Mouse (Mus musculus): Measurements from ENCODE around the gene Pex19. TPM values are rescaled to one million over a fixed set of nuclear protein-coding genes. Genes with fewer than 3 reads are reported as not detected.

The Pex19 gene
- total and polyA plus RNA-seq, 2 experiments from 2014 or later: 144 to 203 TPM

DNA sequence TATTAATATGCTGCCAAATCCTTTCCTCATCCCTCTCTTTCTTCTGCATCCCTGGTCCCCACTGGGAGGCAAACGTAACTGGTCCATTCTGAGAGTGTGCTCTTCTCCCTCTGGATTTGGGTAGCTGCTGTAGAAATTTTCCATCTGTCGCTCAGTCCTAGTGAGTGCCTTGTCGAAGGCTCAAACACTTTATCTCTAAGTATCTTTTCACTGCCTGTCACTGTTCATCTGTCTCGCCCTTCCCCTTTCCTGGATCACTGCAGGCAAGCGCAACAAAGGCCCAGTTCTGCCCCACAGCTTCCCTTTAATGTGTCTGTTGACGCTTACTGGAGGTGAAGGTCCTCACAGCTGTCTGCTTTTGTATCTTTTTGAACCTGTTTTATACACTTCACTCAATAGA lies 31.4 kb upstream of the Pex19 start:
- Histone ChIP-seq H3K27ac (no peak overlapping the region), H3K4me3 (ENCODE audit: low read length) (no peak overlapping the region), H3K9ac (replicated peaks; ENCODE audit: low read length) (no peak overlapping the region), H3K4me1 (ENCODE audit: insufficient read depth, low read length) (no peaks in the 10 kb centered on the region), H3K9me3 (ENCODE audit: low read length) (no peaks in the 10 kb centered on the region), H3K4me2 (ENCODE audit: low read depth, low read length) (no peak overlapping the region), H3K36me3 (ENCODE audit: insufficient read depth, low read length) (peaks cover 44% of the 10 kb centered on the region), H3K27me3 (ENCODE audit: insufficient read depth, low read length) (no peaks in the 10 kb centered on the region)
- 33% methylated on average over 6 of the region's 6 CpGs for WGBS
- ATAC-seq (0 out of 2 replicates have a peak, but pooled peaks have one; percentile 27), DNase-seq (ENCODE audit: low spot score) (no peak)
- TF ChIP-seq CTCF (IDR thresholded peaks at IDR 0.05; ENCODE audit: low read depth): no peak

DNA sequence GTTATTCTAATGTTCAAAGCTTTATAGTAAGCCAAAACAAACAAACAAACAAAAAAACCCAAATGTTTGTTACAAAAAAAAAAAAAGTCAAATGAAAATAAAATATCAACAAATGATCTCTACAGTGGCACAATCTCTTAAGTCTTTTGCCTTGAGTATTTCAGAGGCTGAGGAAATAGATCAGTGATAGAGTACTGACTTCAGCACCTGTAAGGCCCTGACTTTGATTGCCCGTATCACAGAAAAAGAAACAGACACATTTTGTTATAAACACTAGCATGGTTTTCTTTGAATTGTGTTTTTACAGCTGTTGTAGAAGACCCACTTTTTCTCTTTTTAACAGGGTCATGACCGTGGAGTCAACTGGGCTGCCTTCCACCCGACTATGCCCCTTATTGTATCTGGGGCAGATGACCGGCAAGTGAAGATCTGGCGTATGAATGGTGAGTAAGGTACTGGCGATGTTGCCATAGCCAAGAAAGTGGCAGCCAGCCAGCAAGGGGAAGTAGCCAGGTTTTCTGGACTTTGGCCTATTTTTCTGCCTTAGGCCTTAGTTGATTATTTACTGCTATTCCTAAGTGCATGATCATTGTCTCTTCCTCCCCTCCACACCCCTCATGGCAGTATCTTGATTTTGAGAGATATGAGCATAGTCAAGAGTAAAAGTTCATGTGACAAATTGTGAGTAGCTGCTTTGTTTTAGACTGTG lies 27.1 kb upstream of the Pex19 start:
- DNase-seq (ENCODE audit: low spot score) (no peak), ATAC-seq (no peak)
- no peak overlapping the region for H3K27ac ChIP-seq
- H3K27me3 ChIP-seq (ENCODE audit: insufficient read depth, low read length): no peaks in the 10 kb centered on the region
- WGBS: 61% methylated on average over 6 of the region's 6 CpGs
- no peak overlapping the region for H3K4me3 ChIP-seq (ENCODE audit: low read length)
- peaks cover 59% of the 10 kb centered on the region for H3K36me3 ChIP-seq (ENCODE audit: insufficient read depth, low read length)
- no peak overlapping the region for H3K4me2 ChIP-seq (ENCODE audit: low read depth, low read length)
- no peaks in the 10 kb centered on the region for H3K4me1 ChIP-seq (ENCODE audit: insufficient read depth, low read length)
- no peaks in the 10 kb centered on the region for H3K9me3 ChIP-seq (ENCODE audit: low read length)
- TF ChIP-seq CTCF (IDR thresholded peaks at IDR 0.05; ENCODE audit: low read depth): no peak
- no peak overlapping the region for H3K9ac ChIP-seq (replicated peaks; ENCODE audit: low read length)

DNA sequence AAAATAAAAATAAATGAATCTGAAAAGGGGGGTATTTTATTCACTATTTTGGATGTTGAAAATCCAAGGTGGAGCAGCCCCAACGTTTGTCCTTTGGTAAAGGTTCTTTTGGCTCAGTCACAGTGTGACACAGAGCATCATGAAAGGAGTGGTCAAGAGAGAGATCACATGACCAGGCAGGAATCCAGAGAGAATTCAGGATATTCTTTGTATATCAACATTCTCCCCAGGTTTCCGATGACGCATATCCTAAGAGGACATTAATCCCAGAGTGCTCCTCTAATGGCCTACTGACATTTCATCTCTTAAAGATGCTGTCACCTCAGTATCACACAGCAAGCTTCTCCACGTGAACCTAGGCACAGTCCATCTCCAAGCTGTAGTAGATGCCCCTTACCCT lies 22.9 kb upstream of the Pex19 start:
- H3K9ac ChIP-seq (replicated peaks; ENCODE audit: low read length): no peak overlapping the region
- H3K9me3 ChIP-seq (ENCODE audit: low read length): no peaks in the 10 kb centered on the region
- no peaks in the 10 kb centered on the region for H3K27me3 ChIP-seq (ENCODE audit: insufficient read depth, low read length)
- H3K4me1 ChIP-seq (ENCODE audit: insufficient read depth, low read length): no peaks in the 10 kb centered on the region
- H3K27ac ChIP-seq: no peak overlapping the region
- H3K4me3 ChIP-seq (ENCODE audit: low read length): no peak overlapping the region
- H3K36me3 ChIP-seq (ENCODE audit: insufficient read depth, low read length): peaks cover 78% of the 10 kb centered on the region
- WGBS: 85% methylated on average over 4 of the region's 4 CpGs
- no peak for TF ChIP-seq CTCF (IDR thresholded peaks at IDR 0.05; ENCODE audit: low read depth)
- DNase-seq (ENCODE audit: low spot score): no peak
- ATAC-seq: no peak
- H3K4me2 ChIP-seq (ENCODE audit: low read depth, low read length): no peak overlapping the region

GRCm38 (mm10) chr1:172105101-172105500 lies 21.5 kb upstream of the Pex19 start:
- WGBS: 75% methylated on average over 11 of the region's 11 CpGs
- H3K9me3 ChIP-seq (ENCODE audit: low read length): no peaks in the 10 kb centered on the region

DNA sequence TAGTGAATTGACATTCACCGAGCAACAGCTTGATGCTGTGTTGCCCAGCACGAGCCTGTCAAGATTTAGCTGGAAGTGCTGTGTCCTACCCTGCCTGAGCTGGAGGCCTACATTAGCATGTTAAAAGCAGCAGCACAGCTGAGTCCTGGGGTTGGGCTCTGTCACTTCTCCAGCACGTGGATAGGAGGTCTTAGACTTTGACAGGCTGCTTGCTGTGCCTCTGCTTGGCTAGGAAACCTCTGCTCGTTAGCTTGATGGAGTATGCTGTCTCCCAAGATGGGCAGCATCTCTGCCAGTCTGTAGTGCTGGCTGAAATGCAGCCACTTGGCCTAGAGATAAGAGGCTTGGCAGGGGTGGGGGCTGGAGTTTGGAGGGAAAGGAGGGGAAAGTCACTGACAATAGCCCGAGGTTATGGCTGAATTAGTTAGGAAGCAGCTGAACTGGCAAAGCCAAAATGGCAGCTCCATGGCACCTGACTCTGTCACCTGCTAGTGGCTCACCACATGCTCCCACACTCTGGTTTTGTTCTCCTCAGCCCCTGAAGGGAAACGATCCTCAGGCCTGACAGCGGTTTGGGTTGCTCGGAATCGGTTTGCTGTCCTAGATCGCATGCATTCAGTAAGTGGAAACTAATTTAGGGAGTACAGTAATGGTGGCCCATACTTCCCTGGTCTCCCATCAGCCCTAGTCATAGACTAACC lies 18.6 kb upstream of the Pex19 start:
- Histone ChIP-seq H3K4me2 (ENCODE audit: low read depth, low read length) (no peak overlapping the region), H3K9ac (replicated peaks; ENCODE audit: low read length) (no peak overlapping the region), H3K27me3 (ENCODE audit: insufficient read depth, low read length) (no peaks in the 10 kb centered on the region), H3K4me1 (ENCODE audit: insufficient read depth, low read length) (no peaks in the 10 kb centered on the region), H3K9me3 (ENCODE audit: low read length) (no peaks in the 10 kb centered on the region), H3K27ac (no peak overlapping the region), H3K4me3 (ENCODE audit: low read length) (no peak overlapping the region), H3K36me3 (ENCODE audit: insufficient read depth, low read length) (peaks cover 85% of the 10 kb centered on the region)
- DNase-seq (ENCODE audit: low spot score) (peak; percentile 54), ATAC-seq (peak; percentile 86)
- no peak for TF ChIP-seq CTCF (IDR thresholded peaks at IDR 0.05; ENCODE audit: low read depth)
- 43% methylated on average over 10 of the region's 10 CpGs for WGBS

More at GRCm38 (mm10) chr1:172105101-172105500, 21.5 kb upstream of the Pex19 start:
- H3K4me1 ChIP-seq (ENCODE audit: insufficient read depth, low read length): no peaks in the 10 kb centered on the region
- ATAC-seq (no peak), DNase-seq (ENCODE audit: low spot score) (peak; percentile 43)
- no peak overlapping the region for H3K4me3 ChIP-seq (ENCODE audit: low read length)
- no peak overlapping the region for H3K9ac ChIP-seq (replicated peaks; ENCODE audit: low read length)
- H3K36me3 ChIP-seq (ENCODE audit: insufficient read depth, low read length): peaks cover 81% of the 10 kb centered on the region
- H3K27ac ChIP-seq: no peak overlapping the region
- TF ChIP-seq CTCF (IDR thresholded peaks at IDR 0.05; ENCODE audit: low read depth): peak; percentile 37; the same call in 1 of the 2 replicates
- H3K27me3 ChIP-seq (ENCODE audit: insufficient read depth, low read length): no peaks in the 10 kb centered on the region
- H3K4me2 ChIP-seq (ENCODE audit: low read depth, low read length): no peak overlapping the region

DNA sequence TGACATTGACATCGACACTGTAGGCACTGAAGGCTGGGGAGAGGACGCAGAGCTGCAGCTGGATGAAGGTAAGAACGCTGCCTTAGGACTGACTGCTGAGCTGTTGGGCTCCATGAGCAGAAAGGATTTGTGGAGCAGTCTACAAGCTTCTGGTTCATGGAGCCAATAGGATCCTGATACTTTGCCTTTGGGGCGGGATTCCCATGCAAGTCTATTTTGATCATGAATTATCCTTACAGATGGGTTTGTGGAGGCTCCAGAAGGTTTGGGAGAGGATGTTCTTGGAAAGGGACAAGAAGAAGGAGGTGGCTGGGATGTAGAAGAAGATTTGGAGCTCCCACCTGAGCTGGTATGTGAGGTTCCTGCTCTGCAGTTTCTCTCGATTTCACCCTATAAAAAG lies 9.6 kb upstream of the Pex19 start:
- WGBS: 95% methylated on average over 5 of the region's 5 CpGs
- Histone ChIP-seq H3K36me3 (ENCODE audit: insufficient read depth, low read length) (peaks cover 97% of the 10 kb centered on the region), H3K27me3 (ENCODE audit: insufficient read depth, low read length) (no peaks in the 10 kb centered on the region), H3K27ac (no peak overlapping the region), H3K4me3 (ENCODE audit: low read length) (no peak overlapping the region), H3K4me1 (ENCODE audit: insufficient read depth, low read length) (no peaks in the 10 kb centered on the region), H3K4me2 (ENCODE audit: low read depth, low read length) (no peak overlapping the region), H3K9me3 (ENCODE audit: low read length) (no peaks in the 10 kb centered on the region), H3K9ac (replicated peaks; ENCODE audit: low read length) (no peak overlapping the region)
- no peak for ATAC-seq
- no peak for DNase-seq (ENCODE audit: low spot score)
- TF ChIP-seq CTCF (IDR thresholded peaks at IDR 0.05; ENCODE audit: low read depth): no peak

DNA sequence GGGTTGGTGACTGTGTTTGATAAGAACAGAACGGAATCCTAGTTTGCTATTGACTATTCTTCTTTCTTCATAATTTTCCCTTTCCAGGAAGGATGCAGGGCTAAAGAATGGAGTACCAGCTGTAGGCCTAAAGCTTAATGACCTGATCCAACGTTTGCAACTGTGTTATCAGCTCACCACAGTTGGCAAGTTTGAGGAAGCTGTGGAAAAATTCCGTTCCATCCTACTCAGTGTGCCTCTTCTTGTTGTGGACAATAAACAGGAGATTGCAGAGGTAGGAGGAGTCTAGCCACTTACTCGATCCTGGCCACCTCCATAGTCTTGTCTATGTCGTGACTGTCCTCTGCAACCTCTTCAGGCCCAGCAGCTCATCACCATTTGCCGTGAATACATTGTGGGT lies 7.5 kb upstream of the Pex19 start:
- ATAC-seq (no peak), DNase-seq (ENCODE audit: low spot score) (no peak)
- H3K36me3 ChIP-seq (ENCODE audit: insufficient read depth, low read length): peaks cover 86% of the 10 kb centered on the region
- H3K4me1 ChIP-seq (ENCODE audit: insufficient read depth, low read length): no peaks in the 10 kb centered on the region
- WGBS: 81% methylated on average over 6 of the region's 6 CpGs
- no peak overlapping the region for H3K4me3 ChIP-seq (ENCODE audit: low read length)
- H3K27ac ChIP-seq: no peak overlapping the region
- H3K4me2 ChIP-seq (ENCODE audit: low read depth, low read length): no peak overlapping the region
- H3K9me3 ChIP-seq (ENCODE audit: low read length): no peaks in the 10 kb centered on the region
- TF ChIP-seq CTCF (IDR thresholded peaks at IDR 0.05; ENCODE audit: low read depth): no peak
- no peaks in the 10 kb centered on the region for H3K27me3 ChIP-seq (ENCODE audit: insufficient read depth, low read length)
- H3K9ac ChIP-seq (replicated peaks; ENCODE audit: low read length): no peak overlapping the region
